Mouse (Mus musculus): ENCODE results near the gene Herc3. TPM values are rescaled to one million over a fixed set of nuclear protein-coding genes. Genes with fewer than 3 reads are reported as not detected.
A peak's percentile ranks its signal among the peaks of the same experiment; 100 is the strongest.

The Herc3 gene
- polyA plus RNA-seq, 1 experiment from 2014 or later, result 35.6 TPM

DNA sequence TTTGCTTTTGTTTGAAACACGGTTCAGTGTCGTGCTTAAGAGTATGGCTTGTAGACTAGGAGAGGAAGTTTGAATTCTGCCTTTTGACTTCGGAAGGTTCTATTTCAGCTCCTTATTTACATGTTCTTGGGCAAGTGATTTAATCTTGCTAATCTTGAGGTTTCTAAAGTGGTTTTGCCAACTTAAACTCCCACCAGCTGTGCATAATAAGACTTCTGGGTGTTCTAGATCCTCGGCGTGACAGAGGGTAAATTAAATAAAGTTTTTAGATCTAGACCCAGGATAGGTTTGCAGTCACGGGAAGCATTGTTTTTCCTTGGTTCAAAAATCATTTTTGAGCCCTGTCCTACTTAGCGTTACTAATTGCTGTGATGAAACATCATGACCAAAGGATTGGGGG, 3.2 kb downstream of the Herc3 start:
- WGBS, result 88% methylated on average over 7 of the region's 7 CpGs
- ATAC-seq, result no peak
- no peak overlapping the region for H3K27ac ChIP-seq (ENCODE audit: low read depth, low read length)

DNA sequence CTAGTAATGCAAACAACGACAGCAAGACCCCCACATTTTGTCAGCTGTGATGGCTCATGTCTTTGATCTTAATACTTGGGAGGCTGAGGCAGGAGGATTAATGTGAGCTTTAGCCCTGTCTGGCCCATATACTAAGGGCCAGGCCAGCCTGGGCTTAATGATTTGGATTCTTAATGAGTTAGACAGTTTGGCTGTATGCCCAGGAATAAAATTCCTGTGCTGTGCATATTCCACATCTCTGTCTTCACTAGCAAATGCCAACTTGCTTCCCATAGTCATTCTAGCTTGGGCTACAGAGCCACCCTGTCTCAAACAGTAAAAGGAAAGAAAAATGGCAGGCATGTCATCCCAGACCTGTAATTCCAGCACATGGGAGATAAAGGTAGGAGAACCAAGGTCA, 4.3 kb downstream of the Herc3 start:
- H3K4me2 ChIP-seq (ENCODE audit: low read length), result no peak overlapping the region
- H3K4me3 ChIP-seq (ENCODE audit: low read length), result no peak overlapping the region
- H3K9ac ChIP-seq (ENCODE audit: low read depth, low read length), result no peak overlapping the region
- H3K9me3 ChIP-seq (ENCODE audit: control insufficient read depth, low read length), result no peaks in the 10 kb centered on the region
- no peaks in the 10 kb centered on the region for H3K36me3 ChIP-seq (ENCODE audit: control insufficient read depth, insufficient read depth, low read length)
- no peaks in the 10 kb centered on the region for H3K27me3 ChIP-seq (replicated peaks; ENCODE audit: control insufficient read depth, insufficient read depth, low read length)
- WGBS, result 92% methylated on average over 1 of the region's 1 CpGs
- peaks cover 24% of the 10 kb centered on the region for H3K4me1 ChIP-seq (ENCODE audit: control insufficient read depth, insufficient read depth, low read depth, low read length)
- no peak overlapping the region for H3K27ac ChIP-seq (ENCODE audit: low read depth, low read length)
- no peak for ATAC-seq

More for the DNA sequence above, 3.2 kb downstream of the Herc3 start:
- Histone ChIP-seq H3K27me3 (replicated peaks; ENCODE audit: control insufficient read depth, insufficient read depth, low read length) (no peaks in the 10 kb centered on the region), H3K9ac (ENCODE audit: low read depth, low read length) (no peak overlapping the region), H3K9me3 (ENCODE audit: control insufficient read depth, low read length) (no peaks in the 10 kb centered on the region), H3K4me3 (ENCODE audit: low read length) (no peak overlapping the region), H3K36me3 (ENCODE audit: control insufficient read depth, insufficient read depth, low read length) (no peaks in the 10 kb centered on the region), H3K4me2 (ENCODE audit: low read length) (no peak overlapping the region), H3K4me1 (ENCODE audit: control insufficient read depth, insufficient read depth, low read depth, low read length) (peaks cover 24% of the 10 kb centered on the region)

DNA sequence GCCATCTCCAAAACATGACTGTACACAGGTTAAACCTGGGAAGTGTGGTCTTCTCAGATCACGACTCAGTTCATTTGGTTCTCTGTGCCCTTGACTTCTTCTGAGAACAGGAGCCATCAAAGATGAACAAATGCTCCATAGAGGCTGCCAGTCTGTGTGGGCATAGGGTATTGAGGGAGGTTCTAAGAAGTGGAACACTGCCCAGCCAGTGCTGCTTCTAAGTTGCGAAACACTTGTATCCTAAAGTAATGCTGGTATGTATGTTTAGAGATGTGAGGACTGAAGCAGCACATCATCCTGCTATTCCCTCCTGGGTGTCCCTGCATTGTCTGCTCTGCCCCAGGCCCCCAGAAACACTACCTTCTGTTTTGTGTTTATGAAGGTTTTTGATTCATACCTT, 5.2 kb downstream of the Herc3 start:
- ATAC-seq, result no peak
- Histone ChIP-seq H3K36me3 (ENCODE audit: control insufficient read depth, insufficient read depth, low read length) (no peaks in the 10 kb centered on the region), H3K27me3 (replicated peaks; ENCODE audit: control insufficient read depth, insufficient read depth, low read length) (no peaks in the 10 kb centered on the region), H3K9me3 (ENCODE audit: control insufficient read depth, low read length) (no peaks in the 10 kb centered on the region), H3K4me3 (ENCODE audit: low read length) (no peak overlapping the region), H3K4me2 (ENCODE audit: low read length) (no peak overlapping the region), H3K4me1 (ENCODE audit: control insufficient read depth, insufficient read depth, low read depth, low read length) (peaks cover 24% of the 10 kb centered on the region), H3K9ac (ENCODE audit: low read depth, low read length) (no peak overlapping the region), H3K27ac (ENCODE audit: low read depth, low read length) (no peak overlapping the region)
- 92% methylated on average over 2 of the region's 2 CpGs for WGBS

DNA sequence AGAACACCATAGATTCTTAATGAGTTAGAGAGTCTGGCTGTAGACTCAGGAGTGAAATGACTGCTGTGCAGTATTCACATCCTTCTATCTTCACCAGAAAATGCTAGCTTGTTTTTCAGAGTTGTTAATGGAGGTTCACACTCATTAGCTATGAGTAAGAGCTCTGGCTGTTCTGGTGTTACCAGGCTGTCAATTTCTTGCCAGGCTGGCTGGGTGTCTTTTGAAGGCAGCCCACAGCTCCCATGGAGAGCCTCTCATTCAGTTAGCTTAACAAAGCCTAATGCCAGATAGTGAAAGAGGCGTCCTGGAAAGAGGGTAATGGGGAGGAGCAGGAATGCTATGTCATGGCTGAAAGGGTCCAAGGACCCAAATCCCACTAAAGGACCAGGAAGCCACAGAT, 6.7 kb downstream of the Herc3 start:
- WGBS, result 10% methylated on average over 1 of the region's 1 CpGs
- Histone ChIP-seq H3K4me1 (ENCODE audit: control insufficient read depth, insufficient read depth, low read depth, low read length) (peaks cover 21% of the 10 kb centered on the region), H3K27me3 (replicated peaks; ENCODE audit: control insufficient read depth, insufficient read depth, low read length) (no peaks in the 10 kb centered on the region), H3K4me3 (ENCODE audit: low read length) (no peak overlapping the region), H3K9me3 (ENCODE audit: control insufficient read depth, low read length) (no peaks in the 10 kb centered on the region), H3K36me3 (ENCODE audit: control insufficient read depth, insufficient read depth, low read length) (no peaks in the 10 kb centered on the region), H3K9ac (ENCODE audit: low read depth, low read length) (no peak overlapping the region), H3K27ac (ENCODE audit: low read depth, low read length) (peak overlapping the region; percentile 46; the same call in 1 of the 2 replicates), H3K4me2 (ENCODE audit: low read length) (no peak overlapping the region)
- peak; percentile 69 for ATAC-seq

DNA sequence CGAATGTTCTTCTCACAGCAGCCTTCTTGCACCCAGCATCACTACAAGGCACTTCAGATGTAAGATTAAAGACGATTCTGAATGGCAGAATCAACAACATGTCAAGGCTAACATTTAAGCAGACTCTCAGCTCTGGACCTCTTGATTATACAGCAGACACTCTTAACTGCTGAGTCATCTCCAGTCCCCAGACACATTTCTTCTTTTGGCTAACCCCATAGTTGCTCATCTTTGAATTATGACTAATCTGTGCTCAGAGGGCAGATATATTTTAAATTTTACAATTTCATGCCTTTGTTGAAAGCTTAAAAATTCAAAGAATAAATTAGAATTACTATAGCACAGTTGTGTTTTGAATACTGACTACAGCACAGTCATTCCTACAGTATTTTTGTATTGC, 9.9 kb downstream of the Herc3 start:
- Histone ChIP-seq H3K27ac (ENCODE audit: low read depth, low read length) (no peak overlapping the region), H3K4me2 (ENCODE audit: low read length) (no peak overlapping the region), H3K27me3 (replicated peaks; ENCODE audit: control insufficient read depth, insufficient read depth, low read length) (no peaks in the 10 kb centered on the region), H3K9ac (ENCODE audit: low read depth, low read length) (no peak overlapping the region), H3K36me3 (ENCODE audit: control insufficient read depth, insufficient read depth, low read length) (no peaks in the 10 kb centered on the region), H3K4me3 (ENCODE audit: low read length) (no peak overlapping the region), H3K4me1 (ENCODE audit: control insufficient read depth, insufficient read depth, low read depth, low read length) (peaks cover 13% of the 10 kb centered on the region; the same call in 1 of the 2 replicates), H3K9me3 (ENCODE audit: control insufficient read depth, low read length) (no peaks in the 10 kb centered on the region)
- ATAC-seq, result no peak
- WGBS, result 85% methylated on average over 2 of the region's 2 CpGs

DNA sequence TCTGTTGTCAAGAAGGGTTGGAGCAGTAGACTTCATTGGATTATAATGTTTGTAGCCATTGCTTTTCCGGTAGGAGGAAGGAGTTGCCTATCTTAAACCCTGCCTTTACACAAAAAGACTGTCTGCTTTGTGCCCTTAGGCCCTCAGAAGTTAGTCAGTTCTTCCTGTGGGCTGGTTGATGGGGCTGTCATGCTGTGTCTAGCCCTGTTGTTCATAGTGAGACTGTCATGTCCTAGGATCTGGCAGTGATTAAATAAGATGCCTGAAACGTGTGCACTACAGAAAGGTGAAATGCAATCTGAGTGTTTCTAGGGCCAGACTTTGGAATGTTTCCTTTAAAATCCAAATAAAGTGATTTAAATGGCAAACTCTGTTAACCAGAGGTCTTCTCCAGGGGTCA, 10.9 kb downstream of the Herc3 start:
- Histone ChIP-seq H3K27ac (ENCODE audit: low read depth, low read length) (no peak overlapping the region), H3K36me3 (ENCODE audit: control insufficient read depth, insufficient read depth, low read length) (no peaks in the 10 kb centered on the region), H3K4me1 (ENCODE audit: control insufficient read depth, insufficient read depth, low read depth, low read length) (peaks cover 13% of the 10 kb centered on the region; the same call in 1 of the 2 replicates), H3K9ac (ENCODE audit: low read depth, low read length) (no peak overlapping the region), H3K9me3 (ENCODE audit: control insufficient read depth, low read length) (no peaks in the 10 kb centered on the region), H3K27me3 (replicated peaks; ENCODE audit: control insufficient read depth, insufficient read depth, low read length) (no peaks in the 10 kb centered on the region), H3K4me2 (ENCODE audit: low read length) (no peak overlapping the region), H3K4me3 (ENCODE audit: low read length) (no peak overlapping the region)
- WGBS, result 62% methylated on average over 2 of the region's 2 CpGs
- ATAC-seq, result no peak

DNA sequence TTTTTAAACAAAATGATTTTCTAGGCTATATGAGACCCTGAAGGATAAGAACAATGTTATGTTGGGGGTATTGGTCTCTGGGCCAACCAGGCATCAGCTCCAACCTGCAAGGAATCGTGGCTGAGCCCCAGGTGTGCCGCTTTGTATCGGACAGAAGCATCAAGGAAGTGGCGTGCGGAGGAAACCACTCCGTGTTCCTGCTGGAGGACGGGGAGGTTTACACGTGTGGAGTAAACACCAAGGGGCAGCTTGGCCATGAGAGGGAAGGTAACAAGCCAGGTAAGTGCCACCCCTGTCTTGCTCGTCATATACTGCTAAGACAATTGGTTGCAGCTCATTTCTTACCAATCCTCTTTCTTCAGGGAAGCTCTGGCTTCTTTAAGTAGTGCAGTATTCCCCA, 12.3 kb downstream of the Herc3 start:
- 0 out of 2 replicates have a peak overlapping the region, but pooled peaks have one; percentile 5 for H3K4me2 ChIP-seq (ENCODE audit: low read length)
- WGBS, result 87% methylated on average over 9 of the region's 9 CpGs
- no peaks in the 10 kb centered on the region for H3K9me3 ChIP-seq (ENCODE audit: control insufficient read depth, low read length)
- H3K27ac ChIP-seq (ENCODE audit: low read depth, low read length), result no peak overlapping the region
- H3K27me3 ChIP-seq (replicated peaks; ENCODE audit: control insufficient read depth, insufficient read depth, low read length), result no peaks in the 10 kb centered on the region
- no peak overlapping the region for H3K9ac ChIP-seq (ENCODE audit: low read depth, low read length)
- no peaks in the 10 kb centered on the region for H3K36me3 ChIP-seq (ENCODE audit: control insufficient read depth, insufficient read depth, low read length)
- no peak overlapping the region for H3K4me3 ChIP-seq (ENCODE audit: low read length)
- peak; percentile 60 for ATAC-seq
- peaks cover 4% of the 10 kb centered on the region; the same call in 1 of the 2 replicates for H3K4me1 ChIP-seq (ENCODE audit: control insufficient read depth, insufficient read depth, low read depth, low read length)

DNA sequence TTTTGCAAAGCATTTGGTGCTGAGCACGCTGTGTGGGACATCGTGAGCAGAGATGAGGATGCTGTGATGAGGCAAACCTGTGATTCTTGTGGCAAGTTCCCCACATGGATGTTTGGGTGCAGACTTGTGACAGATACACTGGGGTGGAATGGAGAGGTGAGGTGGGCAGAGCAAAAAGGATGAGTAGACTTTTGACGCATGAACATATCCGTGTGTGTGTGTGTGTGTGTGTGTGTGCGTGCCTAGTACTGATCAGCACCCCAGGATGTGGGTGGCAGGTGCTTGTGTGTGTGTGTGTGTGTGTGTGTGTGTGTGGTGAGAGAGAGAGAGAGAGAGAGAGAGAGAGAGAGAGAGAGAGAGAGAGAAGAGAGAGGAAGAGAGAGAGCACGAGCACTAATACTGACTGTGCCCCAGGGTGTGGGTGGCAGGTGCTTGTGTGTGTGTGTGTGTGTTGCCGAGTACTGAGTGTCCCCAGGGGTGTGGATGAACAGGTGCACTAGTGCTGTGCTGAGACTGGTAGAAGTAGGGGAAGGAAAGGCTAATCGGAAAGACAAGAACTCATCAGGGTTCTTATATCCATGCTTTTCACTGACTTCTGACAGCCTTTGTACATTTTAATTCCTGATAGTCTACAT, 13.0 kb downstream of the Herc3 start:
- Histone ChIP-seq H3K4me1 (ENCODE audit: control insufficient read depth, insufficient read depth, low read depth, low read length) (no peaks in the 10 kb centered on the region), H3K4me3 (ENCODE audit: low read length) (no peak overlapping the region), H3K4me2 (ENCODE audit: low read length) (no peak overlapping the region), H3K9me3 (ENCODE audit: control insufficient read depth, low read length) (no peaks in the 10 kb centered on the region), H3K27me3 (replicated peaks; ENCODE audit: control insufficient read depth, insufficient read depth, low read length) (no peaks in the 10 kb centered on the region), H3K9ac (ENCODE audit: low read depth, low read length) (no peak overlapping the region), H3K27ac (ENCODE audit: low read depth, low read length) (no peak overlapping the region), H3K36me3 (ENCODE audit: control insufficient read depth, insufficient read depth, low read length) (no peaks in the 10 kb centered on the region)
- 0 out of 2 replicates have a peak, but pooled peaks have one; percentile 27 for ATAC-seq
- WGBS, result 71% methylated on average over 8 of the region's 8 CpGs

DNA sequence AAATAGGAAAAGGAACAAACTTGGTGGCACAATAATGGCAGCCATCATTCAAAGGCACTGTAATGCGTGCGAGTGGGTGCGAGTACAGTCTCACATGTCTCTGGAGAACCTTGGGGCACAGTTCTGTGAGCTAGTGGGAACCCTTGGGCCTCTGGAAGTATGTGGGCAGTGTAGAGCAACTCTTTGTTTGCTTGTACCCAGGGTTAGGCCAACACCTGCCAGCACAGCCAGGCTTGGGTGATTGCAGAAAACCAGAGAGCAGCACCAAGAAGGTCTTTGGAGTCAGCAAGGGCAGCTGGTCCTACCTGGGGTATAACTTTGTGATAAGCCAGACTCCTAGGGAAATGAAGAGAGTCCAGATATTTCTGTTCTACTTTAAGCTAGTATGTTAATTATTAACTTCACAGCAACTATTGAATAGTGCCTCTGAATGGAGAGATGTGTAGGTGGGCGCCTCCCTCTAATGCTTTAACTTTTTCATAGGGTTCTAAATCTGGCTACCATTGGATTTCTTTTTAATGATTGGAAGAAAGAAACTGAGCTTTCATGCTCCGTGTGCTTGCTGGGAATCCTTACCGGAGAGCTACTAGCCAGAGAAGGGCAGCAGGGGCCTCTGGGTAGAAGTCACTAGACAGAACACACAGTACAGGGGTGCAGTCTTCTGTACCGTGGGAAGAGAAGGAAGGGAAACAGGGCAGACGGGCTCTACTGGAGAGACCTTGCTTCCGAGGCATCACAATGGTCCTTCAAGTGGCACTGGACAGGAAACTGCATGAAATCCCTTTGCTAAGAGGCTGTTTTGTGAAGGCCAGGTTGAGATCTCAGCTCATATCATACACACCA, 15.8 kb downstream of the Herc3 start:
- H3K4me1 ChIP-seq (ENCODE audit: control insufficient read depth, insufficient read depth, low read depth, low read length), result no peaks in the 10 kb centered on the region
- no peak for ATAC-seq
- H3K36me3 ChIP-seq (ENCODE audit: control insufficient read depth, insufficient read depth, low read length), result no peaks in the 10 kb centered on the region
- H3K9me3 ChIP-seq (ENCODE audit: control insufficient read depth, low read length), result no peaks in the 10 kb centered on the region
- H3K4me3 ChIP-seq (ENCODE audit: low read length), result no peak overlapping the region
- no peak overlapping the region for H3K9ac ChIP-seq (ENCODE audit: low read depth, low read length)
- WGBS, result 90% methylated on average over 9 of the region's 9 CpGs
- H3K27ac ChIP-seq (ENCODE audit: low read depth, low read length), result no peak overlapping the region
- no peak overlapping the region for H3K4me2 ChIP-seq (ENCODE audit: low read length)
- H3K27me3 ChIP-seq (replicated peaks; ENCODE audit: control insufficient read depth, insufficient read depth, low read length), result no peaks in the 10 kb centered on the region

All from hindbrain, embryonic 16.5 days (tissue).